Comparison of ENCODE assay signal across 31 mouse cellular contexts in genomic region chr6:124676171-124676570, GRCm38 (mm10). TPM values are rescaled to one million over a fixed set of nuclear protein-coding genes. Genes with fewer than 3 reads are reported as not detected.
DNase-seq lines count a peak whose midpoint lies in the region; ATAC-seq and TF ChIP-seq lines count a peak whose summit lies in the region.
"Had no signal": no experiment of that assay in that cellular context is flagged by ENCODE, and none has a peak within 500 bp of the region (broad histone marks: within the 10 kb centered on the region; RNA-seq: fewer than 3 reads in every experiment).

No protein-coding gene starts in this region.

- no peaks in the 10 kb centered on the region for H3K36me3 ChIP-seq in kidney, adult 2 months (ENCODE audit: control insufficient read depth, insufficient read depth, low read length)
- peaks cover 6% of the 10 kb centered on the region; the same call in 1 of the 2 replicates for H3K36me3 ChIP-seq in liver, adult 2 months (ENCODE audit: control insufficient read depth, insufficient read depth, low read length)
- H3K36me3 ChIP-seq in liver, embryonic 11.5 days (ENCODE audit: control insufficient read depth, insufficient read depth, low read length) = peaks cover 3% of the 10 kb centered on the region; the same call in 1 of the 2 replicates
- peaks cover 8% of the 10 kb centered on the region; the same call in 1 of the 2 replicates for H3K36me3 ChIP-seq in limb, embryonic 10.5 days
- H3K36me3 ChIP-seq: forebrain, embryonic 12.5 days; forebrain, embryonic 15.5 days had no signal

- H3K27me3 ChIP-seq in kidney, adult 2 months (replicated peaks; ENCODE audit: control insufficient read depth, insufficient read depth, low read length) = no peaks in the 10 kb centered on the region
- H3K27me3 ChIP-seq in liver, adult 2 months (ENCODE audit: control insufficient read depth, insufficient read depth, low read length) = no peaks in the 10 kb centered on the region
- H3K27me3 ChIP-seq in liver, embryonic 11.5 days (replicated peaks; ENCODE audit: control insufficient read depth, insufficient read depth, low read length) = no peaks in the 10 kb centered on the region
- no peaks in the 10 kb centered on the region for H3K27me3 ChIP-seq in limb, embryonic 10.5 days (ENCODE audit: low read depth, poor library complexity, severe bottlenecking)
- H3K27me3 ChIP-seq: embryonic facial prominence, embryonic 13.5 days; forebrain, embryonic 12.5 days; forebrain, embryonic 15.5 days; heart, embryonic 13.5 days had no signal

- peaks cover 28% of the 10 kb centered on the region for H3K79me2 ChIP-seq in liver, adult 2 months (ENCODE audit: control insufficient read depth, insufficient read depth, low read length)

- H3K9ac ChIP-seq in liver, adult 2 months (ENCODE audit: low read depth, low read length) = peak overlapping the region; percentile 49; the same call in 1 of the 2 replicates
- no peak overlapping the region for H3K9ac ChIP-seq in liver, embryonic 11.5 days (ENCODE audit: low read depth, low read length)
- H3K9ac ChIP-seq: embryonic facial prominence, embryonic 13.5 days; forebrain, embryonic 12.5 days; forebrain, embryonic 15.5 days; heart, embryonic 13.5 days; hindbrain, embryonic 14.5 days had no signal

- peak overlapping the region; percentile 33; the same call in 1 of the 2 replicates for H3K27ac ChIP-seq in kidney, adult 2 months (ENCODE audit: insufficient read depth, low read depth, low read length)
- H3K27ac ChIP-seq in liver, adult 2 months (replicated peaks; ENCODE audit: insufficient read depth, low read depth, low read length) = peak overlapping the region; percentile 95
- H3K27ac ChIP-seq in liver, embryonic 11.5 days (ENCODE audit: low read depth, low read length) = no peak overlapping the region
- H3K27ac ChIP-seq in limb, embryonic 10.5 days = no peak overlapping the region
- H3K27ac ChIP-seq: embryonic facial prominence, embryonic 10.5 days; embryonic facial prominence, embryonic 13.5 days; forebrain, embryonic 12.5 days; forebrain, embryonic 15.5 days; heart, adult 2 months; heart, embryonic 10.5 days; heart, embryonic 13.5 days; hindbrain, embryonic 14.5 days had no signal

- peak; percentile 45 for DNase-seq in adrenal gland, adult 2 months
- DNase-seq in adrenal gland, adult 18-20 months (ENCODE audit: low spot score in 2 of 2) = no peak
- peak; percentile 73 for DNase-seq in kidney, adult 2 months
- no peak for DNase-seq in kidney, adult 18-20 months
- peak; percentile 98 for DNase-seq in liver, adult 2 months (ENCODE audit: extremely low read depth, low read depth, low spot score)
- no peak for DNase-seq in liver, embryonic 11.5 days (ENCODE audit: low spot score)
- DNase-seq in adipocyte (ENCODE audit: low spot score) = peak; percentile 66
- no peak for DNase-seq in limb, embryonic 10.5 days (ENCODE audit: low spot score)
- DNase-seq: adrenal gland, adult 8-10 months; adrenal gland, postnatal 25 days; cerebellum, adult 11-12 months; cerebellum, adult 8-10 months; cerebellum, postnatal 10 days; cerebellum, postnatal 36 days; embryo, embryonic 11 days; gastrocnemius, postnatal 10 days; gastrocnemius, postnatal 36 days; heart, adult 2 months; heart, postnatal 14 days; heart, postnatal 4 days had no signal

- ATAC-seq in liver, embryonic 11.5 days (replicated peaks; ENCODE audit: low FRiP score) = no peak
- ATAC-seq: activated CD4-positive, CD25-positive, alpha-beta regulatory T cell, adult 4 months; forebrain, embryonic 15.5 days had no signal

- no peak overlapping the region for H3K4me3 ChIP-seq in kidney, adult 2 months (ENCODE audit: insufficient read depth, low read depth, low read length)
- no peak overlapping the region for H3K4me3 ChIP-seq in liver, adult 2 months (ENCODE audit: insufficient read depth, low read depth, low read length)
- no peak overlapping the region for H3K4me3 ChIP-seq in liver, embryonic 11.5 days (ENCODE audit: low read depth, low read length)
- H3K4me3 ChIP-seq in limb, embryonic 10.5 days = no peak overlapping the region
- H3K4me3 ChIP-seq: embryonic facial prominence, embryonic 10.5 days; embryonic facial prominence, embryonic 13.5 days; erythroblast, embryonic 14.5 days; forebrain, embryonic 12.5 days; forebrain, embryonic 15.5 days; heart, adult 2 months; heart, embryonic 10.5 days; heart, embryonic 13.5 days had no signal

- peaks cover 3% of the 10 kb centered on the region; the same call in 1 of the 2 replicates for H3K4me1 ChIP-seq in kidney, adult 2 months (ENCODE audit: control insufficient read depth, insufficient read depth, low read length)
- peaks cover 49% of the 10 kb centered on the region for H3K4me1 ChIP-seq in liver, adult 2 months (ENCODE audit: control insufficient read depth, insufficient read depth, low read length)
- peaks cover 14% of the 10 kb centered on the region for H3K4me1 ChIP-seq in liver, embryonic 11.5 days (replicated peaks; ENCODE audit: control insufficient read depth, insufficient read depth, low read length)
- peaks cover 7% of the 10 kb centered on the region for H3K4me1 ChIP-seq in limb, embryonic 10.5 days
- H3K4me1 ChIP-seq: forebrain, embryonic 12.5 days; forebrain, embryonic 15.5 days had no signal

- WGBS in kidney, adult 2 months = 54% methylated on average over 6 of the region's 6 CpGs
- 14% methylated on average over 6 of the region's 6 CpGs for WGBS in liver, adult 2 months
- WGBS in liver, embryonic 11.5 days = 77% methylated on average over 6 of the region's 6 CpGs
- WGBS in limb, embryonic 10.5 days = 85% methylated on average over 6 of the region's 6 CpGs

- H3K4me2 ChIP-seq in liver, embryonic 11.5 days = no peak overlapping the region
- H3K4me2 ChIP-seq: embryonic facial prominence, embryonic 13.5 days; forebrain, embryonic 12.5 days; forebrain, embryonic 15.5 days; heart, embryonic 13.5 days; hindbrain, embryonic 14.5 days had no signal

- no peak for TF ChIP-seq CTCF in kidney, adult 2 months (conservative IDR thresholded peaks at IDR 0.05; ENCODE audit: insufficient read depth, insufficient read length, low read depth, low read length)
- no peak for TF ChIP-seq CTCF in liver, adult 2 months (IDR thresholded peaks at IDR 0.05; ENCODE audit: low read depth, low read length)

- no peaks in the 10 kb centered on the region for H3K9me3 ChIP-seq in liver, embryonic 11.5 days (ENCODE audit: control insufficient read depth, low read length)
- H3K9me3 ChIP-seq in limb, embryonic 10.5 days (replicated peaks) = no peaks in the 10 kb centered on the region
- H3K9me3 ChIP-seq: embryonic facial prominence, embryonic 10.5 days; embryonic facial prominence, embryonic 13.5 days; forebrain, embryonic 12.5 days; forebrain, embryonic 15.5 days; heart, embryonic 10.5 days; heart, embryonic 13.5 days had no signal

- no peak for TF ChIP-seq POLR2A in kidney, adult 2 months (IDR thresholded peaks at IDR 0.05; ENCODE audit: low read depth, low read length)
- no peak for TF ChIP-seq POLR2A in liver, adult 2 months (IDR thresholded peaks at IDR 0.05; ENCODE audit: extremely low read depth, insufficient read depth, low read length)

RNA-seq across cellular contexts. Expression of gene Lpcat3, which starts 13.3 kb away (rescaled TPM):
- 100 to 1,000 TPM in 1 of 2 experiments, 10 to 100 TPM in 1; 92.1 to 138 TPM for total RNA-seq in adrenal gland, adult 2 months (2021)
- polyA plus RNA-seq in adrenal gland, adult 2 months (2012; rRNA removed) = 141 and 155 TPM in 2 replicates
- total RNA-seq in adrenal gland, adult 18-20 months (2021) = 100 to 1,000 TPM in 1 of 2 experiments, 10 to 100 TPM in 1; 92.9 to 108 TPM
- 215 and 231 TPM in 2 replicates for polyA plus RNA-seq in kidney, adult 2 months (2012; rRNA removed)
- 72.4 and 99.9 TPM in 2 replicates for total RNA-seq in liver, adult 2 months (2014; rRNA removed)
- polyA plus RNA-seq in liver, adult 2 months (2012; rRNA removed) = 172 and 188 TPM in 2 replicates
- 84.2 and 90.0 TPM in 2 replicates for polyA plus RNA-seq in liver, embryonic 11.5 days (2014; fragmentation: Nextera tagmentation; extraction: Ambion mirVana)
- polyA plus RNA-seq in limb, embryonic 10.5 days (2016; fragmentation: Nextera tagmentation; extraction: Ambion mirVana) = 37.3 and 45.7 TPM in 2 replicates

RNA-seq across cellular contexts. Expression of gene Emg1, which starts 35.8 kb away (rescaled TPM):
- 10 to 100 TPM; 80.6 to 82.6 TPM for total RNA-seq in adrenal gland, adult 2 months (2021)
- 16.6 and 17.0 TPM in 2 replicates for polyA plus RNA-seq in adrenal gland, adult 2 months (2012; rRNA removed)
- total RNA-seq in adrenal gland, adult 18-20 months (2021) = 10 to 100 TPM; 81.0 to 86.4 TPM
- polyA plus RNA-seq in kidney, adult 2 months (2012; rRNA removed) = 50.5 and 67.4 TPM in 2 replicates
- 97.4 and 99.6 TPM in 2 replicates for total RNA-seq in liver, adult 2 months (2014; rRNA removed)
- polyA plus RNA-seq in liver, adult 2 months (2012; rRNA removed) = 46.0 and 56.3 TPM in 2 replicates
- polyA plus RNA-seq in liver, embryonic 11.5 days (2014; fragmentation: Nextera tagmentation; extraction: Ambion mirVana) = 311 and 329 TPM in 2 replicates
- 254 and 298 TPM in 2 replicates for polyA plus RNA-seq in limb, embryonic 10.5 days (2016; fragmentation: Nextera tagmentation; extraction: Ambion mirVana)

RNA-seq across cellular contexts. Expression of gene Phb2, which starts 36.0 kb away (rescaled TPM):
- total RNA-seq in adrenal gland, adult 2 months (2021) = 100 to 1,000 TPM; 286 to 294 TPM
- polyA plus RNA-seq in adrenal gland, adult 2 months (2012; rRNA removed) = 128 and 181 TPM in 2 replicates
- 100 to 1,000 TPM; 285 to 301 TPM for total RNA-seq in adrenal gland, adult 18-20 months (2021)
- 181 and 193 TPM in 2 replicates for polyA plus RNA-seq in kidney, adult 2 months (2012; rRNA removed)
- 140 and 151 TPM in 2 replicates for total RNA-seq in liver, adult 2 months (2014; rRNA removed)
- polyA plus RNA-seq in liver, adult 2 months (2012; rRNA removed) = 209 and 210 TPM in 2 replicates
- polyA plus RNA-seq in liver, embryonic 11.5 days (2014; fragmentation: Nextera tagmentation; extraction: Ambion mirVana) = 640 and 660 TPM in 2 replicates
- 501 and 622 TPM in 2 replicates for polyA plus RNA-seq in limb, embryonic 10.5 days (2016; fragmentation: Nextera tagmentation; extraction: Ambion mirVana)

RNA-seq across cellular contexts. Expression of gene C1s2, which starts 40.3 kb away (rescaled TPM):
- 1 to 10 TPM; 1.5 to 2.6 TPM for total RNA-seq in adrenal gland, adult 2 months (2021)
- polyA plus RNA-seq in adrenal gland, adult 2 months (2012; rRNA removed) = not detected in 2 replicates
- total RNA-seq in adrenal gland, adult 18-20 months (2021) = 1 to 10 TPM; 2.0 to 2.8 TPM
- 0.18 and 0.20 TPM in 2 replicates for polyA plus RNA-seq in kidney, adult 2 months (2012; rRNA removed)
- 0.09 TPM in 1 of 2 replicates, not detected in the other for total RNA-seq in liver, adult 2 months (2014; rRNA removed)
- polyA plus RNA-seq in liver, adult 2 months (2012; rRNA removed) = not detected in 2 replicates
- not detected in 2 replicates for polyA plus RNA-seq in liver, embryonic 11.5 days (2014; fragmentation: Nextera tagmentation; extraction: Ambion mirVana)
- not detected in 2 replicates for polyA plus RNA-seq in limb, embryonic 10.5 days (2016; fragmentation: Nextera tagmentation; extraction: Ambion mirVana)
- total RNA-seq: granulocyte monocyte progenitor cell, adult 5-6 weeks had no signal
- polyA plus RNA-seq: activated CD4-positive, CD25-positive, alpha-beta regulatory T cell, adult 4 months; embryonic facial prominence, embryonic 10.5 days; embryonic facial prominence, embryonic 13.5 days; erythroblast, embryonic 14.5 days; heart, adult 2 months; heart, embryonic 10.5 days; heart, embryonic 13.5 days; hindbrain, embryonic 11.5 days had no signal

Comparison
In these comparisons a context has a peak if more than half of its experiments do, and no peak if none do; other contexts are left out.
1. DNase-seq: peak in adrenal gland, adult 2 months (single experiment), kidney, adult 2 months (single experiment), liver, adult 2 months (single experiment) and adipocyte (single experiment); none in adrenal gland, adult 18-20 months (0 of 2), kidney, adult 18-20 months (single experiment), liver, embryonic 11.5 days (single experiment) and limb, embryonic 10.5 days (single experiment).
2. H3K27ac ChIP-seq: peak in kidney, adult 2 months (single experiment) and liver, adult 2 months (single experiment); none in liver, embryonic 11.5 days (single experiment) and limb, embryonic 10.5 days (single experiment).